28 mouse cellular contexts compared by ENCODE assay signal in genomic region chr2:140769473-140769872, GRCm38 (mm10).
"Had no signal": no experiment of that assay in that cellular context is flagged by ENCODE, and none has a peak within 500 bp of the region (broad histone marks: within the 10 kb centered on the region; RNA-seq: fewer than 3 reads in every experiment).

No protein-coding gene starts in this region.

- DNase-seq: cerebellum, adult 18-20 months; cerebellum, adult 2 months; cerebellum, adult 8-10 months; cerebellum, adult 9-10 months; cerebellum, adult 9-11 months; cerebellum, postnatal 10 days; cerebellum, postnatal 14 days; cerebellum, postnatal 25 days; cerebellum, postnatal 36 days; embryo, embryonic 11 days; forebrain, postnatal 0 days; gastrocnemius, adult 2 months; gastrocnemius, postnatal 10 days; gastrocnemius, postnatal 14 days; gastrocnemius, postnatal 36 days; heart, adult 11 months; heart, adult 18-20 months had no signal

- H3K4me1 ChIP-seq: embryonic facial prominence, embryonic 12.5 days; embryonic facial prominence, embryonic 13.5 days; embryonic facial prominence, embryonic 15.5 days; forebrain, embryonic 13.5 days; forebrain, embryonic 15.5 days had no signal

- H3K27me3 ChIP-seq: embryonic facial prominence, embryonic 12.5 days; embryonic facial prominence, embryonic 13.5 days; embryonic facial prominence, embryonic 15.5 days; forebrain, embryonic 12.5 days; forebrain, embryonic 13.5 days; forebrain, embryonic 15.5 days had no signal

- H3K27ac ChIP-seq: embryonic facial prominence, embryonic 10.5 days; embryonic facial prominence, embryonic 12.5 days; embryonic facial prominence, embryonic 13.5 days; embryonic facial prominence, embryonic 15.5 days; forebrain, embryonic 12.5 days; forebrain, embryonic 13.5 days; forebrain, embryonic 15.5 days; gastrocnemius, adult 2 months had no signal

- H3K9me3 ChIP-seq: embryonic facial prominence, embryonic 10.5 days; embryonic facial prominence, embryonic 12.5 days; embryonic facial prominence, embryonic 13.5 days; embryonic facial prominence, embryonic 15.5 days; forebrain, embryonic 10.5 days; forebrain, embryonic 12.5 days; forebrain, embryonic 13.5 days; forebrain, embryonic 15.5 days had no signal

- H3K4me2 ChIP-seq: embryonic facial prominence, embryonic 12.5 days; embryonic facial prominence, embryonic 13.5 days; embryonic facial prominence, embryonic 15.5 days; forebrain, embryonic 12.5 days; forebrain, embryonic 13.5 days; forebrain, embryonic 15.5 days had no signal

- H3K4me3 ChIP-seq: embryonic facial prominence, embryonic 10.5 days; embryonic facial prominence, embryonic 12.5 days; embryonic facial prominence, embryonic 13.5 days; embryonic facial prominence, embryonic 15.5 days; erythroblast, embryonic 14.5 days; forebrain, embryonic 10.5 days; forebrain, embryonic 12.5 days; forebrain, embryonic 13.5 days; forebrain, embryonic 15.5 days; gastrocnemius, adult 2 months had no signal

- ATAC-seq: forebrain, embryonic 13.5 days; forebrain, embryonic 14.5 days; forebrain, embryonic 15.5 days; forebrain, embryonic 16.5 days; forebrain, postnatal 0 days had no signal

- H3K36me3 ChIP-seq: embryonic facial prominence, embryonic 10.5 days; embryonic facial prominence, embryonic 12.5 days; embryonic facial prominence, embryonic 13.5 days; embryonic facial prominence, embryonic 15.5 days; forebrain, embryonic 10.5 days; forebrain, embryonic 12.5 days; forebrain, embryonic 15.5 days had no signal

- H3K9ac ChIP-seq: embryonic facial prominence, embryonic 12.5 days; embryonic facial prominence, embryonic 13.5 days; embryonic facial prominence, embryonic 15.5 days; forebrain, embryonic 12.5 days; forebrain, embryonic 13.5 days; forebrain, embryonic 15.5 days; forebrain, postnatal 0 days had no signal
